Mouse (Mus musculus) subcutaneous adipose tissue, adult 2 months (tissue): ENCODE results near the gene Fgf15. TPM values are rescaled to one million over a fixed set of nuclear protein-coding genes. Genes with fewer than 3 reads are reported as not detected.

Experiments
- polyA plus RNA-seq: library from polyadenylated mRNA; depleted of rRNA; stranded (reverse); fragments of >200 nt; gene quantifications from 2 replicates; pipeline ENCODE4 v1.2.3, GENCODE M21; 2012; ENCODE audit warnings: low replicate concordance; rRNA removed

The Fgf15 gene
- not detected in 2 replicates for polyA plus RNA-seq

DNA sequence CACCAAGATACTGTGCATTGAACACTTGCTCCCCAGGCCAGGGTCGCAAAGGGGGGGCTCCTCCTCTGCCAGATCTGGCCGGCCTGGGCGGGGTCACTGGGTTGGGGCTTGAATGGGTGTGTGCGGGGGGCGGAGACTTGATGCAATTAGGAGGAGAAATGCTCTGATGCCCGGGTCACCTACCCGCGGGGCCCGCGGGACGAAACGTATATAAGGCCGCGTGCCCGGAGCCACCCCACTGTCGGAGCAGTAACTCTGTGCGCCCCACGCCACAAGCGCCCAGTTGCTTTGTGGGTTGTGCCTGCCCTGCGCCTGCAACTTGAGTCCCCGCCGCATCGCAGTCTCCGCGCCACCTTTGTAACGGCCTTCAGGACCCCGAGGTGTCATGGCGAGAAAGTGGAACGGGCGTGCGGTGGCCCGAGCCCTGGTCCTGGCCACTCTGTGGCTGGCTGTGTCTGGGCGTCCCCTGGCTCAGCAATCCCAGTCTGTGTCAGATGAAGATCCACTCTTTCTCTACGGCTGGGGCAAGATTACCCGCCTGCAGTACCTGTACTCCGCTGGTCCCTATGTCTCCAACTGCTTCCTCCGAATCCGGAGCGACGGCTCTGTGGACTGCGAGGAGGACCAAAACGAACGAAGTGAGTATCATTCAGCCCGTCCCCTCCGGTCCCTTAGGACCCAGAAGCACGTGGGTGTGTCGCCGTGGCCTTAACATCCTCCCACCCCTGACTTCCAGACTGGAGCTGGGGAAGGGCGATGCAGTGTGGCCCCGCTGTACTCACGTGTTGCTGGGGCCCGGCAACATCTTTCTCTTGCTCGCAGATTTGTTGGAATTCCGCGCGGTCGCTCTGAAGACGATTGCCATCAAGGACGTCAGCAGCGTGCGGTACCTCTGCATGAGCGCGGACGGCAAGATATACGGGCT is at the start of gene Fgf15:
TSS of gene Fgf15 (plus strand) at position 238 of the 925 bp plus-strand sequence.

GRCm38 (mm10) chr7:144847067-144847466 is 49.3 kb upstream of the Fgf15 start, which contains the start of gene Fgf4:
TSS of gene Fgf4 (plus strand) at chr7:144847367.

DNA sequence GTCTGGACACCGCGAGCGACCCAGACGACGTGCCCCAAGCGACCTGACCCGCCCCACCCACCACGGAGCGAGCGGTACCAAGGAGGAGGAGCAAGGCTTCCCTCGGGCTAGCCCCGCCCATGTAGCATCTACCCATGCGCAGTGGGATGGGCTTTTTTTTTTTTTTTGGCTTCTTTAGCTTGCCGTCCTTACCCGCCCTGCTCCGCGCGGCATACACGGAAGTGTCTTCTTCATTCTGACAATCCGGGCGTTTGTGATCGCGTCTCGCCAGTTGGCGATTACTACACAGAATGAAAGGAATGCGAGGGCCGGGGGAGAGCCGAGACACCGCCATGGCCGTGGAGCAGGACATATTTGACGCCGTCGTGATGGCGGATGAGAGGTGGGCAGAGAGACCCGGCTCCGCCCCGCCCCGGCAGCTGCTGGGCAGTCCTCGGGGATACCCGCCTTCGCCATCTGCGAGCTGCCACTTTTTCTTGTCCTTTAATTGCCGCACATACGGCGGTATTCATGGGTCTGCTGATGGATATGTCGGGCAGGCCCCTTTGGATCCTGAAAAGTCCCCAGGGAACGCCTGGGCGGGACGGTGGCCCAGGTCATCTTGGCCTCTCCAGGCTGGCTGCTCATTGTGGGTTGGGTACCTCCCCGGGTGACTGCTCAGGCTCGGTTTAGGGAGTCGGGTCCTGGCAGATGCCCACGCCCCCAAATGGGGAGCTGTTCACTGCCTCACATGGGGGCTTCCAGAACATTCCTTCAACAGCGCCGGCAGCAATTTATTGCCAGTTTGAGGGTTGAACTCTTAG is 18.8 kb downstream of the Fgf15 start, which contains the start of gene LTO1:
TSS of gene LTO1 (plus strand) at position 153 of the 803 bp plus-strand sequence.

DNA sequence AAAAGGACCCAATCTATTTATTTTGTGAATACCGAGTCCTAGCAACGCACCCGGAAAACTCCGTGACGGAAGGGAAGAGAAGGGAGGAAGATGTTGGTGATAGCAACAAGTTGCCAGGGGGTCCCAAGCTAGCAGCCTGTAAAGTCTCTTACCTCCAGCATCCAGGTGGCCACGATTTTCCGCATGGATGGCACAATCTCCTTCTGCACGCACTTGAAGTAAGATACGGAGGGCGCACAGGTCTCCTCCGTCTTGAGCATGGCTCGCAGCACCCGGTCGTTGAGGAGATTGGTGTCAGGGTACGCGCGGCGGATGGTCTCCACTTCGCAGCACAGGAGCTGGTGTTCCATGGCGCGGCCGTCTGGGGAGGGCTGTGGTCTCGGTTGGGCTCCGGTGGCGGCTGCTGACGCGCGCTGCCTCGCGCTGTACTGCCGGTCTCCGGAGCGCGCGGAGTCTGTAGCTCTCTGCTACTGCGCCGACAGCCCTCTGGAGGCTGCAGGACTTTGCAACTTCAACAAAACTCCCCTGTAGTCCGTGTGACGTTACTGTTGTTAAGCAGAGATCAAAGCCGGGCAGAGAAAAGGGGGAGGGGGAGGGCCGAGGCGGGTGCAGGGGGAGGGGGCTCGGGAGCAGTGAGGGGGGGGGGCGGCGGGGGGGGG is 43.1 kb downstream of the Fgf15 start, which contains the start of gene Ccnd1:
TSS of gene Ccnd1 (minus strand) at position 582 of the 659 bp plus-strand sequence.

Other genes starting within 250 kb of the Fgf15 start
- gene Ano1, start 144.6 kb upstream of the Fgf15 start, polyA plus RNA-seq, result 21.5 and 100 TPM in 2 replicates
- gene Fgf3, start 58.4 kb upstream of the Fgf15 start, polyA plus RNA-seq, result 0.16 TPM in 1 of 2 replicates, not detected in the other
- not detected in 2 replicates for gene Fgf4, start 49.2 kb upstream of the Fgf15 start, polyA plus RNA-seq
- gene LTO1, start 18.6 kb downstream of the Fgf15 start, polyA plus RNA-seq, result 19.1 and 23.2 TPM in 2 replicates
- gene Ccnd1, start 43.4 kb downstream of the Fgf15 start, polyA plus RNA-seq, result 32.7 and 68.9 TPM in 2 replicates